Mouse (Mus musculus) myocyte (in vitro differentiated cells): ENCODE data around the gene Miga2.

Source experiments
- CEBPB ChIP-seq: IDR thresholded peaks from 2 replicates; pipeline ENCODE4 v1.6.1; 2011; ENCODE audit warnings: mild to moderate bottlenecking, moderate library complexity; ENCODE audit not compliant: poor library complexity, insufficient read depth, severe bottlenecking
- E2F4 ChIP-seq: IDR thresholded peaks from one replicate; pipeline ENCODE4 v1.6.1; 2011; ENCODE audit warnings: mild to moderate bottlenecking, control low read depth, moderate library complexity; ENCODE audit not compliant: insufficient read depth
- MAX ChIP-seq: IDR thresholded peaks from one replicate; pipeline ENCODE4 v1.6.1; 2011; ENCODE audit warnings: low read depth, mild to moderate bottlenecking, control low read depth
- MYOD1 ChIP-seq, 3 experiments: IDR thresholded peaks; one replicate each; pipeline ENCODE4 v1.6.1; 2011; ENCODE audit warnings: control low read depth in 2 of 3, low read depth in 2 of 3, mild to moderate bottlenecking in 2 of 3, moderate library complexity in 1 of 3; ENCODE audit not compliant: insufficient read length in 2 of 3, control insufficient read depth in 1 of 3
- MYOG ChIP-seq, 3 experiments: IDR thresholded peaks; one replicate each; pipeline ENCODE4 v1.6.1; 2011; ENCODE audit warnings: control low read depth in 2 of 3, low read depth in 2 of 3, mild to moderate bottlenecking in 2 of 3; ENCODE audit not compliant: insufficient read length in 2 of 3, control insufficient read depth in 1 of 3, insufficient read depth in 1 of 3
- POLR2A ChIP-seq: IDR thresholded peaks from one replicate; pipeline ENCODE4 v1.6.1; 2011; ENCODE audit warnings: low read depth, mild to moderate bottlenecking, control low read depth, moderate library complexity; ENCODE audit not compliant: insufficient read length
- POLR2AphosphoS2 ChIP-seq: IDR thresholded peaks from one replicate; pipeline ENCODE4 v1.6.1; 2011; ENCODE audit warnings: low read depth, control low read depth; ENCODE audit not compliant: insufficient read length
- REST ChIP-seq: IDR thresholded peaks from one replicate; pipeline ENCODE4 v1.6.1; 2011; ENCODE audit warnings: mild to moderate bottlenecking, control low read depth, moderate library complexity; ENCODE audit not compliant: insufficient read depth, insufficient read length
- SRF ChIP-seq: IDR thresholded peaks from one replicate; pipeline ENCODE4 v1.6.1; 2011; ENCODE audit warnings: low read depth; ENCODE audit not compliant: control insufficient read depth, insufficient read length
- TCF12 ChIP-seq: IDR thresholded peaks from one replicate; pipeline ENCODE4 v1.6.1; 2011; ENCODE audit warnings: mild to moderate bottlenecking, control low read depth; ENCODE audit not compliant: poor library complexity, insufficient read depth, severe bottlenecking
- TCF3 ChIP-seq: IDR thresholded peaks from one replicate; pipeline ENCODE4 v1.6.1; 2011; ENCODE audit warnings: low read depth, control low read depth; ENCODE audit not compliant: insufficient read length
- USF1 ChIP-seq: IDR thresholded peaks from one replicate; pipeline ENCODE4 v1.6.1; 2011; ENCODE audit warnings: low read depth, mild to moderate bottlenecking, control low read depth, moderate library complexity

- TF ChIP-seq POLR2A (no peak), POLR2AphosphoS2 (no peak), MAX (no peak), E2F4 (no peak), USF1 (no peak), CEBPB (no peak), TCF12 (no peak), MYOD1 (IDR thresholded peaks at IDR 0.05; ENCODE audit: control insufficient read depth in 1 of 3, insufficient read length in 2 of 3, low read depth in 2 of 3) (no peak), REST (no peak), MYOG (IDR thresholded peaks at IDR 0.05; ENCODE audit: control insufficient read depth in 1 of 3, insufficient read depth in 1 of 3, insufficient read length in 2 of 3, low read depth in 2 of 3) (no peak), TCF3 (no peak), SRF (no peak)
These were observed 12.9 kb upstream of the Miga2 start for GRCm38 (mm10) chr2:30351149-30351548.
